Mouse (Mus musculus) thymus, adult 2 months (tissue): ENCODE results near the gene Epn3. TPM values are rescaled to one million over a fixed set of nuclear protein-coding genes. Genes with fewer than 3 reads are reported as not detected.

Experiments used
- DNase-seq: peaks from one replicate; pipeline ENCODE4 v3.0.0; 2021
- H3K27ac ChIP-seq: fragments of 200-500 bp; 2 replicates; pipeline ENCODE4 v1.5.1; 2012; ENCODE audit warnings: low read length, control low read depth; ENCODE audit not compliant: control insufficient read depth, insufficient read depth
- H3K27me3 ChIP-seq: fragments of 200-500 bp; 2 replicates; pipeline ENCODE4 v1.6.1; 2012; ENCODE audit warnings: mild to moderate bottlenecking, low read length, moderate library complexity, mixed read lengths; ENCODE audit not compliant: control insufficient read depth, insufficient read depth
- H3K36me3 ChIP-seq: fragments of 200-500 bp; 2 replicates; pipeline ENCODE4 v1.6.1; 2012; ENCODE audit warnings: mild to moderate bottlenecking, low read length, moderate library complexity; ENCODE audit not compliant: control insufficient read depth, insufficient read depth
- H3K4me1 ChIP-seq: fragments of 200-500 bp; replicated peaks from 2 replicates; pipeline ENCODE4 v1.6.1; 2012; ENCODE audit warnings: low read length; ENCODE audit not compliant: control insufficient read depth, insufficient read depth
- H3K4me3 ChIP-seq: fragments of 200-500 bp; 2 replicates; pipeline ENCODE4 v1.5.1; 2012; ENCODE audit warnings: mild to moderate bottlenecking, low read length, control low read depth, moderate library complexity; ENCODE audit not compliant: control insufficient read depth, insufficient read depth
- CTCF ChIP-seq: fragments of 200-500 bp; IDR thresholded peaks from 2 replicates; pipeline ENCODE4 v1.5.1; 2012; ENCODE audit warnings: mild to moderate bottlenecking, control low read depth, low read length, moderate library complexity, borderline replicate concordance; ENCODE audit not compliant: control insufficient read depth, poor library complexity, insufficient read depth; ENCODE audit errors: extremely low read depth
- POLR2A ChIP-seq: fragments of 200-500 bp; IDR thresholded peaks from 2 replicates; pipeline ENCODE4 v1.6.1; 2012; ENCODE audit warnings: mild to moderate bottlenecking, low read length, control low read depth, moderate library complexity; ENCODE audit not compliant: control insufficient read depth, poor library complexity, insufficient read depth; ENCODE audit errors: extremely low read depth
- WGBS: fragments of 180-500 bp; shearing (Covaris S2); methylation state at CpG from one replicate; pipeline ENCODE4 v1.1.7; 2018; 5-methylcytosine and 5-hydroxymethylcytosine counted together
- polyA plus RNA-seq: library from polyadenylated mRNA; depleted of rRNA; stranded (reverse); fragments of >200 nt; gene quantifications from 2 replicates; pipeline ENCODE4 v1.2.3, GENCODE M21; 2012; rRNA removed

Gene Epn3
- polyA plus RNA-seq, 1 experiment = 3.3 TPM

- Histone ChIP-seq H3K4me3 (no peak overlapping the region), H3K36me3 (no peaks in the 10 kb centered on the region), H3K4me1 (no peaks in the 10 kb centered on the region), H3K27me3 (no peaks in the 10 kb centered on the region), H3K27ac (no peak overlapping the region)
- no peak for DNase-seq
- WGBS = 93% methylated on average over 8 of the region's 8 CpGs
- no peak for TF ChIP-seq POLR2A
Observed at GRCm38 (mm10) chr11:94449239-94449638, 50.5 kb downstream of the Epn3 start.

GRCm38 (mm10) chr11:94447017-94447416 lies 52.8 kb downstream of the Epn3 start:
- no peaks in the 10 kb centered on the region for H3K36me3 ChIP-seq
- H3K4me3 ChIP-seq = no peak overlapping the region
- no peak for DNase-seq
- H3K27ac ChIP-seq = no peak overlapping the region
- 60% methylated on average over 3 of the region's 3 CpGs for WGBS
- H3K27me3 ChIP-seq = no peaks in the 10 kb centered on the region; the same call in 1 of the 2 replicates
- TF ChIP-seq CTCF (no peak), POLR2A (no peak)
- H3K4me1 ChIP-seq = no peaks in the 10 kb centered on the region

GRCm38 (mm10) chr11:94445300-94445699 lies 54.5 kb downstream of the Epn3 start:
- Histone ChIP-seq H3K27me3 (no peaks in the 10 kb centered on the region; the same call in 1 of the 2 replicates), H3K27ac (no peak overlapping the region), H3K36me3 (no peaks in the 10 kb centered on the region), H3K4me1 (no peaks in the 10 kb centered on the region), H3K4me3 (no peak overlapping the region)
- TF ChIP-seq POLR2A (no peak), CTCF (no peak)
- no peak for DNase-seq
- 83% methylated on average over 4 of the region's 4 CpGs for WGBS

- Histone ChIP-seq H3K36me3 (no peaks in the 10 kb centered on the region), H3K4me3 (no peak overlapping the region), H3K27ac (no peak overlapping the region), H3K27me3 (no peaks in the 10 kb centered on the region; the same call in 1 of the 2 replicates), H3K4me1 (no peaks in the 10 kb centered on the region)
- WGBS = 74% methylated on average over 5 of the region's 5 CpGs
- no peak for DNase-seq
- TF ChIP-seq POLR2A (no peak), CTCF (no peak)
Observed at GRCm38 (mm10) chr11:94444829-94445228, 54.9 kb downstream of the Epn3 start.

- Histone ChIP-seq H3K27me3 (no peaks in the 10 kb centered on the region; the same call in 1 of the 2 replicates), H3K4me1 (no peaks in the 10 kb centered on the region), H3K36me3 (no peaks in the 10 kb centered on the region), H3K4me3 (no peak overlapping the region), H3K27ac (no peak overlapping the region)
- DNase-seq = no peak
- TF ChIP-seq CTCF = no peak
- TF ChIP-seq POLR2A = no peak
- WGBS = 96% methylated on average over 9 of the region's 9 CpGs
Observed at GRCm38 (mm10) chr11:94441752-94442151, 58.0 kb downstream of the Epn3 start.

- Histone ChIP-seq H3K36me3 (no peaks in the 10 kb centered on the region), H3K27ac (no peak overlapping the region), H3K4me1 (no peaks in the 10 kb centered on the region), H3K4me3 (no peak overlapping the region), H3K27me3 (no peaks in the 10 kb centered on the region; the same call in 1 of the 2 replicates)
- 91% methylated on average over 7 of the region's 7 CpGs for WGBS
- TF ChIP-seq CTCF (0 out of 2 replicates have a peak, but pooled peaks have one; percentile 15), POLR2A (no peak)
- no peak for DNase-seq
Observed at GRCm38 (mm10) chr11:94441122-94441521, 58.7 kb downstream of the Epn3 start.

GRCm38 (mm10) chr11:94440421-94440820 lies 59.4 kb downstream of the Epn3 start:
- Histone ChIP-seq H3K36me3 (no peaks in the 10 kb centered on the region), H3K4me1 (no peaks in the 10 kb centered on the region), H3K27me3 (no peaks in the 10 kb centered on the region; the same call in 1 of the 2 replicates), H3K27ac (no peak overlapping the region), H3K4me3 (no peak overlapping the region)
- 97% methylated on average over 6 of the region's 6 CpGs for WGBS
- DNase-seq = no peak
- TF ChIP-seq POLR2A = no peak
- no peak for TF ChIP-seq CTCF

Other genes with a start within 250 kb of the Epn3 start
- gene Gm21885, start 218.1 kb downstream of the Epn3 start, polyA plus RNA-seq = not detected in 2 replicates
- 20.7 and 26.4 TPM in 2 replicates for gene Luc7l3, start 178.0 kb downstream of the Epn3 start, polyA plus RNA-seq
- 117 and 120 TPM in 2 replicates for gene Ankrd40, start 172.0 kb downstream of the Epn3 start, polyA plus RNA-seq
- 21.5 and 28.4 TPM in 2 replicates for gene Abcc3, start 107.0 kb downstream of the Epn3 start, polyA plus RNA-seq
- 2.3 and 6.5 TPM in 2 replicates for gene Cacna1g, start 25.8 kb downstream of the Epn3 start, polyA plus RNA-seq
- gene Spata20, start 13.8 kb downstream of the Epn3 start, polyA plus RNA-seq = 0.04 and 0.39 TPM in 2 replicates
- gene Mycbpap, start 21.8 kb upstream of the Epn3 start, polyA plus RNA-seq = 0.13 and 0.19 TPM in 2 replicates
- gene Rsad1, start 49.3 kb upstream of the Epn3 start, polyA plus RNA-seq = 5.4 and 6.8 TPM in 2 replicates
- gene Chad, start 65.1 kb upstream of the Epn3 start, polyA plus RNA-seq = 0.59 TPM in 2 replicates
- gene Acsf2, start 101.9 kb upstream of the Epn3 start, polyA plus RNA-seq = 15.8 and 24.6 TPM in 2 replicates
- 62.3 and 68.2 TPM in 2 replicates for gene Lrrc59, start 129.8 kb upstream of the Epn3 start, polyA plus RNA-seq
- gene Mrpl27, start 153.8 kb upstream of the Epn3 start, polyA plus RNA-seq = 33.9 and 34.7 TPM in 2 replicates
- gene Eme1, start 154.0 kb upstream of the Epn3 start, polyA plus RNA-seq = 8.9 and 12.8 TPM in 2 replicates
- 81.9 and 95.3 TPM in 2 replicates for gene Xylt2, start 177.5 kb upstream of the Epn3 start, polyA plus RNA-seq
- not detected in 2 replicates for gene Gm11541, start 204.5 kb upstream of the Epn3 start, polyA plus RNA-seq
- gene Cdc34b, start 241.8 kb upstream of the Epn3 start, polyA plus RNA-seq = not detected in 2 replicates